Mouse (Mus musculus) CH12.LX (cell line): ENCODE data around the gene Thbs1. TPM values are rescaled to one million over a fixed set of nuclear protein-coding genes. Genes with fewer than 3 reads are reported as not detected.
A peak's percentile ranks its signal among the peaks of the same experiment; 100 is the strongest.

Experiments used
- DNase-seq: peaks from one replicate; pipeline ENCODE4 v3.0.0-alpha.2; 2013; ENCODE audit errors: extremely low read depth
- H3K27ac ChIP-seq: 2 replicates; pipeline ENCODE4 v1.5.1; 2012; ENCODE audit warnings: low read depth, mild to moderate bottlenecking, control low read depth, moderate library complexity; ENCODE audit not compliant: insufficient read depth
- H3K27me3 ChIP-seq: replicated peaks from 2 replicates; pipeline ENCODE3; 2012; ENCODE audit warnings: inconsistent platforms
- H3K36me3 ChIP-seq, 2 experiments: replicated peaks in 1 of 2; 2 replicates each; pipeline versions ENCODE3 to v1.6.1; 2012; ENCODE audit warnings: inconsistent platforms in 1 of 2, low read length in 1 of 2, mild to moderate bottlenecking in 1 of 2, mixed read lengths in 1 of 2, moderate library complexity in 1 of 2; ENCODE audit not compliant: control insufficient read depth in 1 of 2, insufficient read depth in 1 of 2
- H3K4me1 ChIP-seq, 2 experiments: 2 replicates each; pipeline ENCODE4 v1.6.1; 2012; ENCODE audit warnings: inconsistent platforms in 1 of 2, moderate library complexity in 1 of 2; ENCODE audit not compliant: insufficient read depth in 2 of 2, control insufficient read depth in 1 of 2
- H3K4me2 ChIP-seq: 2 replicates; pipeline ENCODE4 v1.6.1; 2012; ENCODE audit warnings: low read depth, mild to moderate bottlenecking, control low read depth; ENCODE audit not compliant: poor library complexity, insufficient read depth, severe bottlenecking
- H3K4me3 ChIP-seq, 3 experiments: fragments of 150-350 bp in 1 of 3; sonication (generic) in 1 of 3; replicated peaks in 1 of 3; 2 replicates each; pipeline versions ENCODE3 to v1.5.1; 2011 to 2012; ENCODE audit warnings: low read depth in 2 of 3, low read length in 2 of 3, mild to moderate bottlenecking in 2 of 3, moderate library complexity in 2 of 3, control low read depth in 1 of 3, improper control_type of control experiment in 1 of 3, inconsistent platforms in 1 of 3, mixed read lengths in 1 of 3; ENCODE audit not compliant: poor library complexity in 1 of 3
- H3K79me2 ChIP-seq: replicated peaks from 2 replicates; pipeline ENCODE4 v1.6.1; 2012; ENCODE audit warnings: mild to moderate bottlenecking, moderate library complexity; ENCODE audit not compliant: control insufficient read depth, poor library complexity, insufficient read depth, severe bottlenecking; ENCODE audit errors: extremely low read depth
- H3K9ac ChIP-seq: 2 replicates; pipeline ENCODE4 v1.6.1; 2012; ENCODE audit warnings: low read depth, mild to moderate bottlenecking, control low read depth, moderate library complexity; ENCODE audit not compliant: insufficient read depth
- H3K9me3 ChIP-seq: replicated peaks from 2 replicates; pipeline ENCODE3; 2012; ENCODE audit warnings: low read length, inconsistent platforms, mixed read lengths
- CTCF ChIP-seq, 2 experiments: IDR thresholded peaks in 1 of 2; conservative IDR thresholded peaks in 1 of 2; 2 replicates each; pipeline ENCODE4 v1.5.1; 2011 to 2012; ENCODE audit warnings: low read depth in 2 of 2, low read length in 2 of 2, improper control_type of control experiment in 1 of 2, inconsistent platforms in 1 of 2, mild to moderate bottlenecking in 1 of 2, moderate library complexity in 1 of 2
- ELF1 ChIP-seq: IDR thresholded peaks from 2 replicates; pipeline ENCODE4 v1.6.1; 2014; ENCODE audit warnings: low read depth, mild to moderate bottlenecking, inconsistent platforms, low read length, improper control_type of control experiment
- JUN ChIP-seq: IDR thresholded peaks from 2 replicates; pipeline ENCODE4 v1.6.1; 2011; ENCODE audit warnings: low read depth, mild to moderate bottlenecking, low read length, improper control_type of control experiment, moderate library complexity; ENCODE audit not compliant: insufficient read depth
- JUND ChIP-seq: conservative IDR thresholded peaks from 2 replicates; pipeline ENCODE4 v1.6.1; 2011; ENCODE audit warnings: low read depth, low read length, improper control_type of control experiment
- KAT2A ChIP-seq: IDR thresholded peaks from 2 replicates; pipeline ENCODE4 v1.6.1; 2012; ENCODE audit warnings: low read length, improper control_type of control experiment, inconsistent platforms; ENCODE audit not compliant: insufficient replicate concordance
- MAFK ChIP-seq: IDR thresholded peaks from 2 replicates; pipeline ENCODE4 v1.6.1; 2011; ENCODE audit warnings: low read length, improper control_type of control experiment; ENCODE audit not compliant: insufficient replicate concordance
- MEF2A ChIP-seq: IDR thresholded peaks from 2 replicates; pipeline ENCODE4 v1.6.1; 2014; ENCODE audit warnings: low read depth, mild to moderate bottlenecking, inconsistent platforms, low read length, improper control_type of control experiment, borderline replicate concordance
- MYC ChIP-seq: IDR thresholded peaks from 2 replicates; pipeline ENCODE4 v1.6.1; 2011; ENCODE audit warnings: low read depth, mild to moderate bottlenecking, improper control_type of control experiment, low read length
- RAD21 ChIP-seq: IDR thresholded peaks from 2 replicates; pipeline ENCODE4 v1.6.1; 2011; ENCODE audit warnings: low read depth, mild to moderate bottlenecking, low read length, improper control_type of control experiment, moderate library complexity
- SIN3A ChIP-seq: IDR thresholded peaks from 2 replicates; pipeline ENCODE4 v1.6.1; 2012; ENCODE audit warnings: low read length, improper control_type of control experiment, inconsistent platforms
- SMC3 ChIP-seq: IDR thresholded peaks from 2 replicates; pipeline ENCODE4 v1.6.1; 2011; ENCODE audit warnings: low read depth, low read length, improper control_type of control experiment
- USF2 ChIP-seq: conservative IDR thresholded peaks from 2 replicates; pipeline ENCODE4 v1.6.1; 2011; ENCODE audit warnings: low read depth, low read length, improper control_type of control experiment
- ZC3H11A ChIP-seq: IDR thresholded peaks from 2 replicates; pipeline ENCODE4 v1.6.1; 2012; ENCODE audit warnings: low read depth, mild to moderate bottlenecking, inconsistent platforms, low read length, improper control_type of control experiment
- ZKSCAN1 ChIP-seq: IDR thresholded peaks from 2 replicates; pipeline ENCODE4 v1.6.1; 2012; ENCODE audit warnings: low read depth, inconsistent platforms, low read length, improper control_type of control experiment, borderline replicate concordance
- dilution Hi-C: fragments of 300-500 bp; cut with MboI; formaldehyde crosslinking; loops from 2 replicates; pipeline ENCODE4 v1.14.3; 2020; ENCODE audit warnings: low sequenced_read_pairs; ENCODE audit not compliant: extremely low pct_unique_long_range_greater_than_20kb, extremely low pct_ligation_motif_present
- in situ Hi-C: fragments of 300-500 bp; cut with MboI; formaldehyde crosslinking; loops from 3 replicates; pipeline ENCODE4 v1.14.3; 2019; ENCODE audit warnings: low sequenced_read_pairs, low pct_ligation_motif_present, low pct_unique_long_range_greater_than_20kb, mixed read lengths
- polyA plus RNA-seq: library from polyadenylated mRNA; unstranded; fragments of >175 nt; gene quantifications from 2 replicates; pipeline ENCODE4 v1.2.1, GENCODE M21; 2012; ENCODE audit warnings: low read depth; ENCODE audit not compliant: insufficient read length
- total RNA-seq, 2 experiments: library from RNA; depleted of rRNA; stranded (reverse); fragments of 300-350 nt in 1 of 2; fragments of >200 nt in 1 of 2; gene quantifications; 2 replicates each; pipeline ENCODE4 v1.2.3; 2012 to 2014

The Thbs1 gene
- total and polyA plus RNA-seq, 3 experiments = 0.03 TPM; not detected in 2

- H3K79me2 ChIP-seq = no peaks in the 10 kb centered on the region
- TF ChIP-seq RAD21 (peak; percentile 78), CTCF (conservative IDR thresholded peaks at IDR 0.05 in 1 of 2, IDR thresholded peaks at IDR 0.05 in 1 of 2; ENCODE audit: low read depth in 2 of 2, low read length in 2 of 2) (peak; percentile 42 to 81; a peak in 3 of 4 replicates), ELF1 (no peak), SMC3 (peak; percentile 63)
- H3K4me3 ChIP-seq = peak overlapping the region in 1 of 3 experiments; percentile 41
- peak overlapping the region; percentile 87 for H3K4me2 ChIP-seq
- no peaks in the 10 kb centered on the region for H3K27me3 ChIP-seq
- H3K4me1 ChIP-seq = no peaks in the 10 kb centered on the region
- H3K9me3 ChIP-seq = no peaks in the 10 kb centered on the region
- H3K27ac ChIP-seq = no peak overlapping the region
- dilution Hi-C loops = no loop called here
- in situ Hi-C loops = loop anchor here (25.0 kb wide), 1 partner anchor 574 kb away; no protein-coding TSS in a partner anchor
- H3K36me3 ChIP-seq = no peaks in the 10 kb centered on the region
- peak; percentile 71 for DNase-seq
- H3K9ac ChIP-seq = no peak overlapping the region
These were observed 574 bp upstream of the Thbs1 start for GRCm38 (mm10) chr2:118111116-118111487.

- no peaks in the 10 kb centered on the region for H3K27me3 ChIP-seq
- no peak for DNase-seq
- H3K4me1 ChIP-seq = no peaks in the 10 kb centered on the region
- no peaks in the 10 kb centered on the region for H3K9me3 ChIP-seq
- in situ Hi-C loops = loop anchor here (25.0 kb wide), 1 partner anchor 575 kb away; no protein-coding TSS in a partner anchor
- H3K36me3 ChIP-seq = no peaks in the 10 kb centered on the region
- dilution Hi-C loops = no loop called here
- no peak overlapping the region for H3K4me3 ChIP-seq
- H3K79me2 ChIP-seq = no peaks in the 10 kb centered on the region
- TF ChIP-seq KAT2A (no peak), JUND (no peak), MYC (no peak), MAFK (no peak), ZKSCAN1 (no peak), USF2 (no peak)
- H3K9ac ChIP-seq = no peak overlapping the region
- H3K4me2 ChIP-seq = no peak overlapping the region
- H3K27ac ChIP-seq = no peak overlapping the region
These were observed 762 bp downstream of the Thbs1 start for GRCm38 (mm10) chr2:118112438-118112837.

- in situ Hi-C loops = loop anchor here (25.0 kb wide), 1 partner anchor 576 kb away; no protein-coding TSS in a partner anchor
- H3K4me3 ChIP-seq = no peak overlapping the region
- H3K4me2 ChIP-seq = no peak overlapping the region
- no peaks in the 10 kb centered on the region for H3K4me1 ChIP-seq
- H3K79me2 ChIP-seq = no peaks in the 10 kb centered on the region
- no peaks in the 10 kb centered on the region for H3K27me3 ChIP-seq
- dilution Hi-C loops = no loop called here
- H3K36me3 ChIP-seq = no peaks in the 10 kb centered on the region
- TF ChIP-seq KAT2A = no peak
- TF ChIP-seq USF2 = no peak
- no peak for TF ChIP-seq JUN
- no peak for TF ChIP-seq MAFK
- no peak for TF ChIP-seq ZC3H11A
- no peak for TF ChIP-seq ELF1
- no peak for TF ChIP-seq ZKSCAN1
- no peak for TF ChIP-seq MEF2A
- no peak for TF ChIP-seq SIN3A
- DNase-seq = no peak
- H3K27ac ChIP-seq = no peak overlapping the region
- no peaks in the 10 kb centered on the region for H3K9me3 ChIP-seq
- H3K9ac ChIP-seq = no peak overlapping the region
These were observed 1.3 kb downstream of the Thbs1 start for GRCm38 (mm10) chr2:118112846-118113479.
